Mouse (Mus musculus) erythroblast, embryonic 14.5 days (primary cell): ENCODE data around the gene Clpx. TPM values are rescaled to one million over a fixed set of nuclear protein-coding genes. Genes with fewer than 3 reads are reported as not detected.

Source experiments
- H3K27me3 ChIP-seq: 2 replicates; pipeline ENCODE4 v1.6.1; 2012; ENCODE audit warnings: inconsistent platforms; ENCODE audit not compliant: control insufficient read depth
- H3K36me3 ChIP-seq: 2 replicates; pipeline ENCODE4 v1.6.1; 2012; ENCODE audit warnings: mild to moderate bottlenecking, inconsistent platforms; ENCODE audit not compliant: control insufficient read depth
- H3K4me1 ChIP-seq: 2 replicates; pipeline ENCODE4 v1.6.1; 2012; ENCODE audit warnings: inconsistent platforms; ENCODE audit not compliant: control insufficient read depth
- H3K4me3 ChIP-seq: replicated peaks from 2 replicates; pipeline ENCODE3; 2012; ENCODE audit warnings: moderate library complexity, mild to moderate bottlenecking, inconsistent platforms
- H3K9me3 ChIP-seq: 2 replicates; pipeline ENCODE4 v1.6.1; 2012; ENCODE audit warnings: low read length, inconsistent platforms, mixed read lengths; ENCODE audit not compliant: control insufficient read depth
- GATA1 ChIP-seq: IDR thresholded peaks from 2 replicates; pipeline ENCODE4 v1.6.1; 2012; ENCODE audit warnings: low read length, inconsistent platforms, mixed read lengths
- TAL1 ChIP-seq: IDR thresholded peaks from 3 replicates; pipeline ENCODE4 v1.6.1; 2012; ENCODE audit warnings: low read length, inconsistent platforms, mixed read lengths
- polyA plus RNA-seq: library from polyadenylated mRNA; stranded (reverse); fragments of >175 nt; gene quantifications from 2 replicates; pipeline ENCODE4 v1.2.3, GENCODE M21; 2012

Clpx gene
- polyA plus RNA-seq, 1 experiment = 1.1 TPM

- Histone ChIP-seq H3K27me3 (no peaks in the 10 kb centered on the region), H3K4me3 (no peak overlapping the region), H3K9me3 (no peaks in the 10 kb centered on the region), H3K4me1 (no peaks in the 10 kb centered on the region), H3K36me3 (peaks cover 5% of the 10 kb centered on the region)
- TF ChIP-seq TAL1 (no peak), GATA1 (no peak)
Measured at GRCm38 (mm10) chr9:65375163-65375934, 81.3 kb downstream of the Clpx start.

Other genes starting within 250 kb of the Clpx start
- not detected in 2 replicates for gene Igdcc4, start 192.8 kb upstream of the Clpx start, polyA plus RNA-seq
- gene Igdcc3, start 153.1 kb upstream of the Clpx start, polyA plus RNA-seq = not detected in 2 replicates
- gene Parp16, start 98.9 kb upstream of the Clpx start, polyA plus RNA-seq = 3.0 and 3.3 TPM in 2 replicates
- not detected in 2 replicates for gene Cilp, start 29.1 kb upstream of the Clpx start, polyA plus RNA-seq
- gene Pdcd7, start 51.8 kb downstream of the Clpx start, polyA plus RNA-seq = 0.99 and 1.1 TPM in 2 replicates
- 0.05 and 0.06 TPM in 2 replicates for gene Ubap1l, start 66.8 kb downstream of the Clpx start, polyA plus RNA-seq
- not detected in 2 replicates for gene Kbtbd13, start 97.4 kb downstream of the Clpx start, polyA plus RNA-seq
- 0.03 TPM in 1 of 2 replicates, not detected in the other for gene Rasl12, start 104.2 kb downstream of the Clpx start, polyA plus RNA-seq
- not detected in 2 replicates for gene Slc51b, start 128.7 kb downstream of the Clpx start, polyA plus RNA-seq
- 0.14 and 0.22 TPM in 2 replicates for gene Mtfmt, start 141.5 kb downstream of the Clpx start, polyA plus RNA-seq
- 0.25 and 0.51 TPM in 2 replicates for gene Spg21, start 166.7 kb downstream of the Clpx start, polyA plus RNA-seq
- gene Ankdd1a, start 225.9 kb downstream of the Clpx start, polyA plus RNA-seq = not detected in 2 replicates